Comparison of ENCODE assay signal across 27 mouse cellular contexts in genomic region chr4:139819411-139820030, GRCm38 (mm10). TPM values are rescaled to one million over a fixed set of nuclear protein-coding genes. Genes with fewer than 3 reads are reported as not detected.
DNase-seq lines count a peak whose midpoint lies in the region; ATAC-seq lines count a peak whose summit lies in the region.
"Had no signal": no experiment of that assay in that cellular context is flagged by ENCODE, and none has a peak within 500 bp of the region (broad histone marks: within the 10 kb centered on the region; RNA-seq: fewer than 3 reads in every experiment).

No protein-coding gene starts in this region.

- H3K36me3 ChIP-seq in forebrain, embryonic 10.5 days (replicated peaks): no peaks in the 10 kb centered on the region
- no peaks in the 10 kb centered on the region for H3K36me3 ChIP-seq in forebrain, embryonic 13.5 days (ENCODE audit: poor library complexity, severe bottlenecking)
- H3K36me3 ChIP-seq in midbrain, embryonic 13.5 days: no peaks in the 10 kb centered on the region
- H3K36me3 ChIP-seq: heart, embryonic 10.5 days had no signal

- peaks cover 100% of the 10 kb centered on the region for H3K27me3 ChIP-seq in forebrain, embryonic 10.5 days (ENCODE audit: poor library complexity, severe bottlenecking)
- peaks cover 99% of the 10 kb centered on the region for H3K27me3 ChIP-seq in forebrain, embryonic 13.5 days
- peaks cover 90% of the 10 kb centered on the region for H3K27me3 ChIP-seq in midbrain, embryonic 13.5 days

- peak overlapping the region; percentile 25; the same call in 1 of the 2 replicates for H3K4me3 ChIP-seq in forebrain, embryonic 10.5 days
- H3K4me3 ChIP-seq in forebrain, embryonic 13.5 days: no peak overlapping the region
- 0 out of 2 replicates have a peak overlapping the region, but pooled peaks have one; percentile 8 for H3K4me3 ChIP-seq in midbrain, embryonic 13.5 days (replicated peaks)
- H3K4me3 ChIP-seq: heart, embryonic 10.5 days; layer of hippocampus, adult 2 months had no signal

- H3K9ac ChIP-seq in forebrain, embryonic 13.5 days: no peak overlapping the region
- no peak overlapping the region for H3K9ac ChIP-seq in midbrain, embryonic 13.5 days (replicated peaks)
- H3K9ac ChIP-seq: liver, postnatal 0 days had no signal

- H3K9me3 ChIP-seq in forebrain, embryonic 10.5 days: no peaks in the 10 kb centered on the region
- H3K9me3 ChIP-seq in forebrain, embryonic 13.5 days (replicated peaks): no peaks in the 10 kb centered on the region
- H3K9me3 ChIP-seq in midbrain, embryonic 13.5 days: no peaks in the 10 kb centered on the region
- H3K9me3 ChIP-seq: heart, embryonic 10.5 days had no signal

- 2% methylated on average over 9 of the region's 9 CpGs for WGBS in forebrain, embryonic 10.5 days
- WGBS in forebrain, embryonic 13.5 days: 7% methylated on average over 7 of the region's 9 CpGs
- 4% methylated on average over 9 of the region's 9 CpGs for WGBS in midbrain, embryonic 13.5 days

- H3K27ac ChIP-seq in forebrain, embryonic 10.5 days: no peak overlapping the region
- no peak overlapping the region for H3K27ac ChIP-seq in forebrain, embryonic 13.5 days
- H3K27ac ChIP-seq in midbrain, embryonic 13.5 days: no peak overlapping the region
- H3K27ac ChIP-seq: heart, embryonic 10.5 days; kidney, postnatal 0 days; layer of hippocampus, adult 2 months had no signal

- H3K4me2 ChIP-seq in forebrain, embryonic 13.5 days: no peak overlapping the region
- peak overlapping the region; percentile 34 for H3K4me2 ChIP-seq in midbrain, embryonic 13.5 days (replicated peaks)

- no peak for DNase-seq in forebrain, embryonic 10.5 days (ENCODE audit: extremely low spot score, low spot score)
- DNase-seq in ES-CJ7 (ENCODE audit: low read depth, low spot score) (peak; percentile 52), adipocyte (ENCODE audit: low spot score) (no peak)
- DNase-seq in thymus, postnatal 10 days (ENCODE audit: low spot score in 2 of 2): peak; percentile 48 to 56
- DNase-seq in adrenal gland, postnatal 14 days: no peak
- DNase-seq in adrenal gland, adult 8-10 months: no peak
- DNase-seq: cerebellum, adult 18-20 months; gastrocnemius, postnatal 36 days; heart, postnatal 10 days; kidney, adult 11 months; liver; liver, postnatal 0 days; lung, postnatal 14 days; right cerebral cortex, adult 18-20 months had no signal

- H3K4me1 ChIP-seq in forebrain, embryonic 10.5 days: peaks cover 81% of the 10 kb centered on the region
- peaks cover 57% of the 10 kb centered on the region for H3K4me1 ChIP-seq in forebrain, embryonic 13.5 days
- peaks cover 86% of the 10 kb centered on the region for H3K4me1 ChIP-seq in midbrain, embryonic 13.5 days (replicated peaks)

- no peak for ATAC-seq in forebrain, embryonic 13.5 days
- ATAC-seq in midbrain, embryonic 13.5 days: no peak
- ATAC-seq: forebrain, embryonic 14.5 days; hindbrain, embryonic 16.5 days; liver, postnatal 0 days had no signal

RNA-seq across cellular contexts. Expression of gene Pax7, which starts 13.8 kb away (rescaled TPM):
- polyA plus RNA-seq in forebrain, embryonic 10.5 days (2016; fragmentation: Nextera tagmentation; extraction: Ambion mirVana): 2.2 and 2.4 TPM in 2 replicates
- 0.04 and 0.09 TPM in 2 replicates for polyA plus RNA-seq in forebrain, embryonic 13.5 days (2015; fragmentation: Nextera tagmentation; extraction: Ambion mirVana)
- polyA plus RNA-seq in midbrain, embryonic 13.5 days (2015; fragmentation: Nextera tagmentation; extraction: Ambion mirVana): 4.9 and 6.5 TPM in 2 replicates
- total RNA-seq in adrenal gland, postnatal 14 days (2021): not detected in 2 replicates
- total RNA-seq in adrenal gland, adult 8-10 months (2022): not detected
- total RNA-seq: adrenal gland, adult 18-20 months; common myeloid progenitor, adult 5-6 weeks; heart, postnatal 10 days; layer of hippocampus, adult 2 months; left cerebral cortex, postnatal 36 days; neutrophil, adult 5-6 weeks had no signal
- polyA plus RNA-seq: kidney, postnatal 0 days; liver, postnatal 0 days; stomach, embryonic 14.5 days; urinary bladder, adult 2 months had no signal

Comparison
In these comparisons a context has a peak if more than half of its experiments do, and no peak if none do; other contexts are left out.
1. DNase-seq: peak in ES-CJ7 (single experiment) and thymus, postnatal 10 days (2 of 2); none in forebrain, embryonic 10.5 days (single experiment), adipocyte (single experiment), adrenal gland, postnatal 14 days (single experiment) and adrenal gland, adult 8-10 months (single experiment).